Mouse (Mus musculus) forebrain, postnatal 0 days (tissue): ENCODE measurements around the gene Lpar1. TPM values are rescaled to one million over a fixed set of nuclear protein-coding genes. Genes with fewer than 3 reads are reported as not detected.

ENCODE experiments used
- ATAC-seq: fragments of 200-750 bp; cut with Nextera tagmentation; 2 replicates; pipeline ENCODE4 v1.8.0; 2017; ENCODE audit warnings: mild to moderate bottlenecking, moderate library complexity
- DNase-seq: peaks from one replicate; pipeline ENCODE4 v3.0.0-alpha.2; 2015
- H3K27ac ChIP-seq: fragments of 300-500 bp; sonication (generic); 2 replicates; pipeline ENCODE4 v1.5.1; 2014; ENCODE audit warnings: low read depth, mild to moderate bottlenecking, antibody characterized with exemption, low read length, moderate library complexity, mixed read lengths
- H3K27me3 ChIP-seq: fragments of 300-500 bp; sonication (generic); 2 replicates; pipeline ENCODE4 v1.6.1; 2014; ENCODE audit warnings: mild to moderate bottlenecking, low read length, mixed read lengths; ENCODE audit not compliant: insufficient read depth
- H3K36me3 ChIP-seq: fragments of 300-500 bp; sonication (generic); 2 replicates; pipeline ENCODE4 v1.6.1; 2014; ENCODE audit warnings: mild to moderate bottlenecking, moderate library complexity; ENCODE audit not compliant: insufficient read depth
- H3K4me1 ChIP-seq: fragments of 300-500 bp; sonication (generic); 2 replicates; pipeline ENCODE4 v1.6.1; 2014; ENCODE audit warnings: antibody characterized with exemption; ENCODE audit not compliant: insufficient read depth
- H3K4me2 ChIP-seq: fragments of 300-500 bp; sonication (generic); 2 replicates; pipeline ENCODE4 v1.6.1; 2014; ENCODE audit warnings: low read depth, mild to moderate bottlenecking, moderate library complexity
- H3K4me3 ChIP-seq: fragments of 300-500 bp; sonication (generic); 2 replicates; pipeline ENCODE4 v1.5.1; 2014; ENCODE audit warnings: low read depth, low read length, mixed read lengths
- H3K9ac ChIP-seq: fragments of 300-500 bp; sonication (generic); 2 replicates; pipeline ENCODE4 v1.6.1; 2014; ENCODE audit warnings: mild to moderate bottlenecking
- H3K9me3 ChIP-seq: fragments of 300-500 bp; sonication (generic); 2 replicates; pipeline ENCODE4 v1.6.1; 2016; ENCODE audit warnings: low read length
- CTCF ChIP-seq: sonication (generic); IDR thresholded peaks from 2 replicates; pipeline ENCODE4 v1.5.1; 2016; ENCODE audit warnings: antibody characterized with exemption, control low read depth, low read depth
- WGBS: fragments of 180-500 bp; shearing (Covaris S2); extraction: QIAGEN DNeasy Blood & Tissue Kit; methylation state at CpG from one replicate; pipeline ENCODE4 v1.1.7; 2014; 5-methylcytosine and 5-hydroxymethylcytosine counted together
- polyA plus RNA-seq: library from polyadenylated mRNA; unstranded; fragments of >200 nt; fragmentation: Nextera tagmentation; extraction: Ambion mirVana; gene quantifications from 2 replicates; pipeline ENCODE4 v1.2.1, GENCODE M21; 2015
- total RNA-seq: library from RNA; depleted of rRNA; stranded (reverse); fragments of >200 nt; gene quantifications from 2 replicates; pipeline ENCODE4 v1.2.3, GENCODE M21; 2014

Gene Lpar1
- total and polyA plus RNA-seq, 2 experiments from 2014 or later = 17.3 to 26.2 TPM

- DNase-seq (no peak), ATAC-seq (no peak)
- Histone ChIP-seq H3K9me3 (no peaks in the 10 kb centered on the region), H3K27me3 (no peaks in the 10 kb centered on the region), H3K9ac (no peak overlapping the region), H3K4me3 (no peak overlapping the region), H3K36me3 (no peaks in the 10 kb centered on the region), H3K4me1 (no peaks in the 10 kb centered on the region), H3K27ac (no peak overlapping the region), H3K4me2 (no peak overlapping the region)
- TF ChIP-seq CTCF = no peak
- 94% methylated on average over 6 of the region's 6 CpGs for WGBS
Measured at GRCm38 (mm10) chr4:58535754-58536153, 17.9 kb downstream of the Lpar1 start.

GRCm38 (mm10) chr4:58534726-58535350 lies 18.9 kb downstream of the Lpar1 start:
- no peak for ATAC-seq
- Histone ChIP-seq H3K27ac (no peak overlapping the region), H3K9me3 (no peaks in the 10 kb centered on the region), H3K4me2 (no peak overlapping the region), H3K4me3 (no peak overlapping the region), H3K9ac (no peak overlapping the region), H3K4me1 (no peaks in the 10 kb centered on the region), H3K27me3 (no peaks in the 10 kb centered on the region), H3K36me3 (no peaks in the 10 kb centered on the region)
- no peak for TF ChIP-seq CTCF
- no peak for DNase-seq
- 77% methylated on average over 15 of the region's 15 CpGs for WGBS

GRCm38 (mm10) chr4:58534141-58534571 lies 19.5 kb downstream of the Lpar1 start:
- Histone ChIP-seq H3K27ac (no peak overlapping the region), H3K36me3 (no peaks in the 10 kb centered on the region), H3K4me3 (no peak overlapping the region), H3K4me1 (no peaks in the 10 kb centered on the region), H3K9ac (no peak overlapping the region), H3K9me3 (no peaks in the 10 kb centered on the region), H3K27me3 (no peaks in the 10 kb centered on the region), H3K4me2 (no peak overlapping the region; the same call in 1 of the 2 replicates)
- no peak for DNase-seq
- no peak for TF ChIP-seq CTCF
- ATAC-seq = no peak
- WGBS = 45% methylated on average over 13 of the region's 13 CpGs

GRCm38 (mm10) chr4:58533519-58533918 lies 20.2 kb downstream of the Lpar1 start:
- no peak overlapping the region for H3K9ac ChIP-seq
- WGBS = 17% methylated on average over 3 of the region's 3 CpGs
- no peaks in the 10 kb centered on the region for H3K27me3 ChIP-seq

GRCm38 (mm10) chr4:58532326-58532725 lies 21.4 kb downstream of the Lpar1 start:
- no peak overlapping the region for H3K4me2 ChIP-seq
- H3K27me3 ChIP-seq = no peaks in the 10 kb centered on the region
- H3K4me3 ChIP-seq = no peak overlapping the region
- no peak for ATAC-seq
- H3K36me3 ChIP-seq = no peaks in the 10 kb centered on the region
- TF ChIP-seq CTCF = no peak
- no peak overlapping the region for H3K9ac ChIP-seq
- no peaks in the 10 kb centered on the region for H3K9me3 ChIP-seq
- no peak overlapping the region for H3K27ac ChIP-seq
- 87% methylated on average over 3 of the region's 3 CpGs for WGBS
- H3K4me1 ChIP-seq = no peaks in the 10 kb centered on the region
- no peak for DNase-seq

More at GRCm38 (mm10) chr4:58533519-58533918, 20.2 kb downstream of the Lpar1 start:
- H3K27ac ChIP-seq = no peak overlapping the region
- DNase-seq (no peak), ATAC-seq (no peak)
- H3K4me3 ChIP-seq = no peak overlapping the region
- no peaks in the 10 kb centered on the region for H3K4me1 ChIP-seq
- no peak overlapping the region for H3K4me2 ChIP-seq
- TF ChIP-seq CTCF = no peak
- no peaks in the 10 kb centered on the region for H3K36me3 ChIP-seq
- H3K9me3 ChIP-seq = no peaks in the 10 kb centered on the region

GRCm38 (mm10) chr4:58530706-58531105 lies 23.0 kb downstream of the Lpar1 start:
- no peaks in the 10 kb centered on the region for H3K9me3 ChIP-seq
- no peak for TF ChIP-seq CTCF
- no peak overlapping the region for H3K4me2 ChIP-seq
- DNase-seq (no peak), ATAC-seq (no peak)
- WGBS = 93% methylated on average over 5 of the region's 5 CpGs
- no peaks in the 10 kb centered on the region for H3K4me1 ChIP-seq
- no peak overlapping the region for H3K9ac ChIP-seq
- no peak overlapping the region for H3K4me3 ChIP-seq
- no peaks in the 10 kb centered on the region for H3K36me3 ChIP-seq
- no peaks in the 10 kb centered on the region for H3K27me3 ChIP-seq
- H3K27ac ChIP-seq = no peak overlapping the region

- WGBS = 72% methylated on average over 3 of the region's 3 CpGs
- no peaks in the 10 kb centered on the region for H3K4me1 ChIP-seq
- H3K4me3 ChIP-seq = no peak overlapping the region
Measured at GRCm38 (mm10) chr4:58530279-58530678, 23.4 kb downstream of the Lpar1 start.

More at GRCm38 (mm10) chr4:58530279-58530678, 23.4 kb downstream of the Lpar1 start:
- no peaks in the 10 kb centered on the region for H3K36me3 ChIP-seq
- no peak overlapping the region for H3K4me2 ChIP-seq
- TF ChIP-seq CTCF = no peak
- no peaks in the 10 kb centered on the region for H3K27me3 ChIP-seq
- no peaks in the 10 kb centered on the region for H3K9me3 ChIP-seq
- ATAC-seq = no peak
- DNase-seq = no peak
- H3K27ac ChIP-seq = no peak overlapping the region
- H3K9ac ChIP-seq = no peak overlapping the region
